Mouse (Mus musculus) frontal cortex, postnatal 10 days (tissue): Measurements from ENCODE around the gene Nmur1.
A peak's percentile ranks its signal among the peaks of the same experiment; 100 is the strongest.

Experiments used
- DNase-seq, 2 experiments: peaks; one replicate each; pipeline ENCODE4 v3.0.0; 2022; ENCODE audit warnings: low spot score in 2 of 2, mixed read lengths in 1 of 2

The Nmur1 gene

GRCm38 (mm10) chr1:86440887-86441723, 15.1 kb upstream of the Nmur1 start:
- DNase-seq: peak; percentile 50 to 68

- peak; percentile 84 to 92 for DNase-seq
Observed at GRCm38 (mm10) chr1:86440171-86440886, 14.3 kb upstream of the Nmur1 start.

- DNase-seq: no peak
Observed at GRCm38 (mm10) chr1:86439487-86440170, 13.6 kb upstream of the Nmur1 start.

- DNase-seq: no peak
Observed at GRCm38 (mm10) chr1:86438501-86438900, 12.5 kb upstream of the Nmur1 start.

GRCm38 (mm10) chr1:86438014-86438319, 11.9 kb upstream of the Nmur1 start:
- no peak for DNase-seq

- DNase-seq: no peak
Observed at GRCm38 (mm10) chr1:86437219-86438013, 11.4 kb upstream of the Nmur1 start.

GRCm38 (mm10) chr1:86435302-86435821, 9.3 kb upstream of the Nmur1 start:
- peak in 1 of 2 experiments; percentile 66 for DNase-seq

- peak; percentile 98 to 99 for DNase-seq
Observed at GRCm38 (mm10) chr1:86434439-86435201, 8.6 kb upstream of the Nmur1 start.

GRCm38 (mm10) chr1:86434001-86434400, 8.0 kb upstream of the Nmur1 start:
- peak in 1 of 2 experiments; percentile 74 for DNase-seq

- DNase-seq: no peak
Observed at GRCm38 (mm10) chr1:86433359-86433758, 7.3 kb upstream of the Nmur1 start.

GRCm38 (mm10) chr1:86432778-86433177, 6.8 kb upstream of the Nmur1 start:
- DNase-seq: no peak

- DNase-seq: peak; percentile 58 to 78
Observed at GRCm38 (mm10) chr1:86430056-86430455, 4.0 kb upstream of the Nmur1 start.

- DNase-seq: no peak
Observed at GRCm38 (mm10) chr1:86424835-86425547, 1.0 kb downstream of the Nmur1 start.

GRCm38 (mm10) chr1:86424336-86424735, 1.7 kb downstream of the Nmur1 start:
- no peak for DNase-seq

GRCm38 (mm10) chr1:86423879-86424278, 2.1 kb downstream of the Nmur1 start:
- no peak for DNase-seq

GRCm38 (mm10) chr1:86421007-86421406, 5.0 kb downstream of the Nmur1 start:
- no peak for DNase-seq

GRCm38 (mm10) chr1:86416321-86416720, 9.7 kb downstream of the Nmur1 start:
- no peak for DNase-seq

- DNase-seq: no peak
Observed at GRCm38 (mm10) chr1:86415612-86416184, 10.3 kb downstream of the Nmur1 start.

- DNase-seq: no peak
Observed at GRCm38 (mm10) chr1:86415144-86415543, 10.9 kb downstream of the Nmur1 start.

GRCm38 (mm10) chr1:86414715-86415114, 11.3 kb downstream of the Nmur1 start:
- DNase-seq: no peak
